Mouse (Mus musculus) spleen, adult 2 months (tissue): Measurements from ENCODE around the gene Kcnh7. TPM values are rescaled to one million over a fixed set of nuclear protein-coding genes. Genes with fewer than 3 reads are reported as not detected.

Experiments
- DNase-seq, 2 experiments: peaks; one replicate each; pipeline versions ENCODE4 v3.0.0 to v3.0.0-alpha.2; 2012 to 2021; ENCODE audit warnings: low spot score in 2 of 2, low read depth in 1 of 2
- H3K27ac ChIP-seq: fragments of 200-500 bp; 2 replicates; pipeline ENCODE4 v1.5.1; 2012; ENCODE audit warnings: low read length, inconsistent platforms; ENCODE audit not compliant: insufficient read depth
- H3K27me3 ChIP-seq: fragments of 200-500 bp; 2 replicates; pipeline ENCODE4 v1.6.1; 2012; ENCODE audit warnings: mild to moderate bottlenecking, moderate library complexity, low read length, inconsistent platforms; ENCODE audit not compliant: control insufficient read depth, insufficient read depth
- H3K36me3 ChIP-seq: fragments of 200-500 bp; 2 replicates; pipeline ENCODE4 v1.6.1; 2012; ENCODE audit warnings: mild to moderate bottlenecking, low read length, inconsistent platforms; ENCODE audit not compliant: control insufficient read depth, insufficient read depth
- H3K4me1 ChIP-seq: fragments of 200-500 bp; 2 replicates; pipeline ENCODE4 v1.6.1; 2011; ENCODE audit warnings: inconsistent platforms; ENCODE audit not compliant: control insufficient read depth, insufficient read depth, insufficient read length
- H3K4me3 ChIP-seq: fragments of 200-500 bp; 2 replicates; pipeline ENCODE4 v1.5.1; 2011; ENCODE audit warnings: mild to moderate bottlenecking, inconsistent platforms; ENCODE audit not compliant: insufficient read depth, insufficient read length; ENCODE audit errors: extremely low read depth
- CTCF ChIP-seq: fragments of 200-500 bp; IDR thresholded peaks from 2 replicates; pipeline ENCODE4 v1.5.1; 2011; ENCODE audit warnings: mild to moderate bottlenecking, inconsistent platforms; ENCODE audit not compliant: insufficient read depth, insufficient read length, insufficient replicate concordance; ENCODE audit errors: extremely low read depth
- POLR2A ChIP-seq: fragments of 200-500 bp; IDR thresholded peaks from 2 replicates; pipeline ENCODE4 v1.6.1; 2011; ENCODE audit warnings: low read depth, low read length, inconsistent platforms
- WGBS: fragments of 180-500 bp; shearing (Covaris S2); methylation state at CpG from one replicate; pipeline ENCODE4 v1.1.7; 2018; 5-methylcytosine and 5-hydroxymethylcytosine counted together
- polyA plus RNA-seq: library from polyadenylated mRNA; depleted of rRNA; stranded (reverse); fragments of >200 nt; gene quantifications from 2 replicates; pipeline ENCODE4 v1.2.3, GENCODE M21; 2012

Kcnh7 gene
- polyA plus RNA-seq, 1 experiment: not detected

GRCm38 (mm10) chr2:62806931-62807330, 377.2 kb downstream of the Kcnh7 start:
- Histone ChIP-seq H3K27ac (no peak overlapping the region), H3K36me3 (no peaks in the 10 kb centered on the region), H3K4me1 (no peaks in the 10 kb centered on the region), H3K27me3 (no peaks in the 10 kb centered on the region), H3K4me3 (no peak overlapping the region)
- TF ChIP-seq CTCF (no peak), POLR2A (no peak)
- WGBS: 89% methylated on average over 3 of the region's 3 CpGs
- no peak for DNase-seq

- DNase-seq: no peak
- no peak for TF ChIP-seq CTCF
- no peak for TF ChIP-seq POLR2A
- H3K4me3 ChIP-seq: no peak overlapping the region
- H3K36me3 ChIP-seq: no peaks in the 10 kb centered on the region
- H3K27ac ChIP-seq: no peak overlapping the region
- H3K4me1 ChIP-seq: no peaks in the 10 kb centered on the region
- WGBS: 62% methylated on average over 1 of the region's 1 CpGs
- no peaks in the 10 kb centered on the region for H3K27me3 ChIP-seq
Observed at GRCm38 (mm10) chr2:62804030-62804429, 380.1 kb downstream of the Kcnh7 start.

- no peaks in the 10 kb centered on the region for H3K36me3 ChIP-seq
- no peak for DNase-seq
- no peak overlapping the region for H3K27ac ChIP-seq
- no peak for TF ChIP-seq CTCF
- 78% methylated on average over 2 of the region's 2 CpGs for WGBS
- H3K27me3 ChIP-seq: no peaks in the 10 kb centered on the region
- H3K4me1 ChIP-seq: no peaks in the 10 kb centered on the region
- no peak overlapping the region for H3K4me3 ChIP-seq
Observed at GRCm38 (mm10) chr2:62784460-62785038, 399.5 kb downstream of the Kcnh7 start.

DNA sequence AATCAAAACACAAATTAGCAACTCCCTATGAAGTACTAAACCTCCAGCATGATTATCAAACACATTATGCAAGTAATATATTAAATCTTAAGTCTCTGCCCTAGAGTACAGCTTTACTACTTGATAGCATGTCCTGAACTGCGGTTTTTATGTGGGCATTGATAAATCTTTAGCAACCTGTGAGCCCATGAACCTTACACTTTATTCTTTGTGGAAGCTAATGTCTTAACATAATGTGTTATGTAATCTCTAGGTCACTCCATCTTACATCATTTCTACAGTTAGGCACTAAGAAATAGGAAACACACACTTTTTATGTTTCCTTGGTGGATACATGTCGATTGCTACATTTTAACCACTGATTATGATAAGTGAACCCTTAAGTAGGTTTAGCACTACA, 437.8 kb downstream of the Kcnh7 start:
- WGBS: 50% methylated on average over 2 of the region's 2 CpGs

GRCm38 (mm10) chr2:62743098-62743497, 441.0 kb downstream of the Kcnh7 start:
- Histone ChIP-seq H3K4me3 (no peak overlapping the region), H3K27ac (no peak overlapping the region), H3K36me3 (no peaks in the 10 kb centered on the region), H3K4me1 (no peaks in the 10 kb centered on the region), H3K27me3 (no peaks in the 10 kb centered on the region)
- no peak for DNase-seq
- no peak for TF ChIP-seq CTCF
- no peak for TF ChIP-seq POLR2A
- 75% methylated on average over 2 of the region's 2 CpGs for WGBS

More for the DNA sequence above, 437.8 kb downstream of the Kcnh7 start:
- Histone ChIP-seq H3K27me3 (no peaks in the 10 kb centered on the region), H3K36me3 (no peaks in the 10 kb centered on the region), H3K4me3 (no peak overlapping the region), H3K4me1 (no peaks in the 10 kb centered on the region), H3K27ac (no peak overlapping the region)
- DNase-seq: no peak
- TF ChIP-seq POLR2A: no peak

GRCm38 (mm10) chr2:62730671-62731070, 453.4 kb downstream of the Kcnh7 start:
- no peak for DNase-seq
- WGBS: 74% methylated on average over 1 of the region's 1 CpGs
- Histone ChIP-seq H3K27ac (no peak overlapping the region), H3K4me1 (no peaks in the 10 kb centered on the region), H3K36me3 (no peaks in the 10 kb centered on the region), H3K27me3 (no peaks in the 10 kb centered on the region), H3K4me3 (no peak overlapping the region)
- no peak for TF ChIP-seq POLR2A
- TF ChIP-seq CTCF: no peak

GRCm38 (mm10) chr2:62727732-62728131, 456.4 kb downstream of the Kcnh7 start:
- WGBS: 89% methylated on average over 2 of the region's 2 CpGs
- H3K36me3 ChIP-seq: no peaks in the 10 kb centered on the region

More at GRCm38 (mm10) chr2:62727732-62728131, 456.4 kb downstream of the Kcnh7 start:
- TF ChIP-seq POLR2A (no peak), CTCF (no peak)
- Histone ChIP-seq H3K27me3 (no peaks in the 10 kb centered on the region), H3K27ac (no peak overlapping the region), H3K4me3 (no peak overlapping the region), H3K4me1 (no peaks in the 10 kb centered on the region)
- DNase-seq: no peak
